ENCODE assay signal across 14 mouse cellular contexts in genomic region chr5:14645856-14646255, GRCm38 (mm10).
"Had no signal": no experiment of that assay in that cellular context is flagged by ENCODE, and none has a peak within 500 bp of the region (broad histone marks: within the 10 kb centered on the region; RNA-seq: fewer than 3 reads in every experiment).

No protein-coding gene starts in this region.

- H3K36me3 ChIP-seq: limb, embryonic 12.5 days; liver, embryonic 13.5 days; midbrain, embryonic 13.5 days; neural tube, embryonic 15.5 days had no signal

- H3K27me3 ChIP-seq: limb, embryonic 12.5 days; liver, embryonic 13.5 days; midbrain, embryonic 13.5 days; neural tube, embryonic 15.5 days had no signal

- DNase-seq: kidney, postnatal 36 days; layer of hippocampus, adult 9-11 months; liver; liver, embryonic 13.5 days; lung, adult 18-20 months; right cerebral cortex, adult 18-20 months; right cerebral cortex, postnatal 25 days; thymus, postnatal 4 days had no signal

- H3K9ac ChIP-seq: limb, embryonic 12.5 days; liver, embryonic 13.5 days; midbrain, embryonic 13.5 days; neural tube, embryonic 15.5 days had no signal

- H3K4me1 ChIP-seq: limb, embryonic 12.5 days; liver, embryonic 13.5 days; midbrain, embryonic 13.5 days; neural tube, embryonic 15.5 days had no signal

- ATAC-seq: midbrain, embryonic 13.5 days had no signal

- H3K27ac ChIP-seq: kidney, postnatal 0 days; limb, embryonic 12.5 days; liver, embryonic 13.5 days; midbrain, embryonic 13.5 days; neural tube, embryonic 15.5 days; stomach, postnatal 0 days had no signal

- H3K4me3 ChIP-seq: limb, embryonic 12.5 days; liver, embryonic 13.5 days; midbrain, embryonic 13.5 days; myocyte; neural tube, embryonic 15.5 days had no signal

- H3K4me2 ChIP-seq: limb, embryonic 12.5 days; liver, embryonic 13.5 days; midbrain, embryonic 13.5 days; neural tube, embryonic 15.5 days had no signal

- H3K9me3 ChIP-seq: limb, embryonic 12.5 days; liver, embryonic 13.5 days; midbrain, embryonic 13.5 days; neural tube, embryonic 15.5 days had no signal
